Mouse (Mus musculus) c-Kit-positive CD71-negative TER-119-negative erythroid progenitor cells, embryonic 14.5 days (primary cell): ENCODE data around the gene Gpn2.

Experiments used
- DNase-seq: peaks from one replicate; pipeline ENCODE4 v3.0.0-alpha.2; 2013; ENCODE audit warnings: low read depth

Gpn2 gene

GRCm38 (mm10) chr4:133584059-133584951 lies at the start of gene Gpn2:
Gene Gpn2, plus strand, starts transcription at chr4:133584362.
- peak; percentile 88 for DNase-seq

GRCm38 (mm10) chr4:133536081-133536480 lies 48.1 kb upstream of the Gpn2 start:
- DNase-seq = no peak

- DNase-seq = no peak
These were observed 47.5 kb upstream of the Gpn2 start for GRCm38 (mm10) chr4:133536652-133537051.

- peak; percentile 94 for DNase-seq
These were observed 38.6 kb upstream of the Gpn2 start, which contains the start of gene Nudc for GRCm38 (mm10) chr4:133545272-133546231. Gene Nudc, minus strand, starts transcription at chr4:133545996.

- no peak for DNase-seq
These were observed 32.1 kb upstream of the Gpn2 start for GRCm38 (mm10) chr4:133552029-133552428.

GRCm38 (mm10) chr4:133552768-133553447 lies 31.3 kb upstream of the Gpn2 start, which contains the start of gene Nr0b2:
Gene Nr0b2, plus strand, starts transcription at chr4:133553376.
- no peak for DNase-seq

- DNase-seq = no peak
These were observed 30.5 kb upstream of the Gpn2 start for GRCm38 (mm10) chr4:133553448-133554330.

- no peak for DNase-seq
These were observed 27.0 kb upstream of the Gpn2 start for GRCm38 (mm10) chr4:133557041-133557717.

GRCm38 (mm10) chr4:133559846-133560245 lies 24.3 kb upstream of the Gpn2 start:
- no peak for DNase-seq

GRCm38 (mm10) chr4:133561622-133562021 lies 22.5 kb upstream of the Gpn2 start:
- no peak for DNase-seq

- DNase-seq = no peak
These were observed 21.0 kb upstream of the Gpn2 start for GRCm38 (mm10) chr4:133563123-133563571.

GRCm38 (mm10) chr4:133567251-133567650 lies 16.9 kb upstream of the Gpn2 start:
- DNase-seq = no peak

- DNase-seq = no peak
These were observed 14.7 kb upstream of the Gpn2 start for GRCm38 (mm10) chr4:133569291-133570065.

- DNase-seq = no peak
These were observed 14.1 kb upstream of the Gpn2 start for GRCm38 (mm10) chr4:133570066-133570466.

- DNase-seq = peak; percentile 89
These were observed 9.9 kb upstream of the Gpn2 start, which contains the start of gene Gpatch3 for GRCm38 (mm10) chr4:133574070-133574842. Gene Gpatch3, plus strand, starts transcription at chr4:133574745.

GRCm38 (mm10) chr4:133574843-133575202 lies 9.3 kb upstream of the Gpn2 start:
- DNase-seq = no peak

- no peak for DNase-seq
These were observed 6.2 kb upstream of the Gpn2 start for GRCm38 (mm10) chr4:133577983-133578382.

GRCm38 (mm10) chr4:133583690-133584058 lies 488 bp upstream of the Gpn2 start:
- no peak for DNase-seq

- DNase-seq = peak; percentile 50
These were observed 8.4 kb downstream of the Gpn2 start for GRCm38 (mm10) chr4:133592570-133592969.
